Mouse (Mus musculus) naive thymus-derived CD4-positive, alpha-beta T cell, adult 5 months (primary cell): Measurements from ENCODE around the gene Gm4559. TPM values are rescaled to one million over a fixed set of nuclear protein-coding genes. Genes with fewer than 3 reads are reported as not detected.

Source experiments
- polyA plus RNA-seq: library from polyadenylated mRNA; unstranded; fragments of 100-300 nt; shearing (Covaris generic); gene quantifications from one replicate; pipeline ENCODE4 v1.2.1, GENCODE M21; 2017

Gene Gm4559
- polyA plus RNA-seq = not detected

GRCm38 (mm10) chr7:142274263-142274662, at the start of gene Gm4559:
Gm4559 (minus strand) TSS chr7:142274363.

GRCm38 (mm10) chr7:142303249-142303648, 29.1 kb upstream of the Gm4559 start, which contains the start of gene Krtap5-4:
Krtap5-4 (plus strand) TSS chr7:142303549.

GRCm38 (mm10) chr7:142297018-142297417, 22.9 kb upstream of the Gm4559 start, which contains the start of gene Krtap5-1:
Krtap5-1 (minus strand) TSS chr7:142297118.

GRCm38 (mm10) chr7:142258254-142258653, 15.9 kb downstream of the Gm4559 start, which contains the start of gene Gm2431:
Gm2431 (minus strand) TSS chr7:142258354.

GRCm38 (mm10) chr7:142240978-142241377, 33.2 kb downstream of the Gm4559 start, which contains the start of gene Gm40460:
Gm40460 (minus strand) TSS chr7:142241078.

GRCm38 (mm10) chr7:142229871-142230270, 44.3 kb downstream of the Gm4559 start, which contains the start of gene Krtap5-5:
Krtap5-5 (minus strand) TSS chr7:142229971.

Other genes starting within 250 kb of the Gm4559 start
- gene Mob2, start 213.3 kb downstream of the Gm4559 start, polyA plus RNA-seq = 154 TPM
- 5.1 TPM for gene Dusp8, start 178.5 kb downstream of the Gm4559 start, polyA plus RNA-seq
- not detected for gene Gm45618, start 153.6 kb downstream of the Gm4559 start, polyA plus RNA-seq
- gene Gm39115, start 138.3 kb downstream of the Gm4559 start, polyA plus RNA-seq = not detected
- gene Gm45337, start 129.8 kb downstream of the Gm4559 start, polyA plus RNA-seq = not detected
- gene Gm29735, start 117.2 kb downstream of the Gm4559 start, polyA plus RNA-seq = not detected
- not detected for gene Gm4553, start 108.6 kb downstream of the Gm4559 start, polyA plus RNA-seq
- not detected for gene Krtap5-2, start 98.4 kb downstream of the Gm4559 start, polyA plus RNA-seq
- gene Gm10153, start 84.0 kb downstream of the Gm4559 start, polyA plus RNA-seq = not detected
- gene Krtap5-3, start 73.0 kb downstream of the Gm4559 start, polyA plus RNA-seq = not detected
- gene Gm7579, start 62.5 kb downstream of the Gm4559 start, polyA plus RNA-seq = not detected
- not detected for gene Krtap5-5, start 44.4 kb downstream of the Gm4559 start, polyA plus RNA-seq
- not detected for gene Gm40460, start 33.3 kb downstream of the Gm4559 start, polyA plus RNA-seq
- gene Gm2431, start 16.0 kb downstream of the Gm4559 start, polyA plus RNA-seq = not detected
- gene Krtap5-1, start 22.8 kb upstream of the Gm4559 start, polyA plus RNA-seq = not detected
- gene Krtap5-4, start 29.2 kb upstream of the Gm4559 start, polyA plus RNA-seq = not detected
- gene Ifitm10, start 99.4 kb upstream of the Gm4559 start, polyA plus RNA-seq = 3.5 TPM
- 4.7 TPM for gene Gm49369, start 108.3 kb upstream of the Gm4559 start, polyA plus RNA-seq
- 251 TPM for gene Ctsd, start 113.7 kb upstream of the Gm4559 start, polyA plus RNA-seq
- not detected for gene Syt8, start 160.5 kb upstream of the Gm4559 start, polyA plus RNA-seq
- not detected for gene Tnni2, start 167.4 kb upstream of the Gm4559 start, polyA plus RNA-seq
- 554 TPM for gene Lsp1, start 186.4 kb upstream of the Gm4559 start, polyA plus RNA-seq
- 2.3 TPM for gene Tnnt3, start 224.5 kb upstream of the Gm4559 start, polyA plus RNA-seq